Mouse (Mus musculus): ENCODE measurements around the gene Runx1.

Gene Runx1

GRCm38 (mm10) chr16:92825908-92826650 is at the start of gene Runx1:
Gene Runx1 (minus strand): TSS chr16:92826149.
- peak; percentile 80 for DNase-seq (ENCODE audit: low spot score)

GRCm38 (mm10) chr16:92874015-92874414 is 48.1 kb upstream of the Runx1 start:
- DNase-seq (ENCODE audit: low spot score): no peak

- DNase-seq (ENCODE audit: low spot score): no peak
Measured at GRCm38 (mm10) chr16:92871728-92872127, 45.8 kb upstream of the Runx1 start.

GRCm38 (mm10) chr16:92868550-92868949 is 42.6 kb upstream of the Runx1 start:
- DNase-seq (ENCODE audit: low spot score): no peak

GRCm38 (mm10) chr16:92867261-92867935 is 41.4 kb upstream of the Runx1 start:
- no peak for DNase-seq (ENCODE audit: low spot score)

GRCm38 (mm10) chr16:92865314-92865713 is 39.4 kb upstream of the Runx1 start:
- no peak for DNase-seq (ENCODE audit: low spot score)

GRCm38 (mm10) chr16:92864191-92864590 is 38.2 kb upstream of the Runx1 start:
- DNase-seq (ENCODE audit: low spot score): no peak

GRCm38 (mm10) chr16:92863179-92863578 is 37.2 kb upstream of the Runx1 start:
- no peak for DNase-seq (ENCODE audit: low spot score)

- no peak for DNase-seq (ENCODE audit: low spot score)
Measured at GRCm38 (mm10) chr16:92862430-92862829, 36.5 kb upstream of the Runx1 start.

GRCm38 (mm10) chr16:92861571-92861970 is 35.6 kb upstream of the Runx1 start:
- DNase-seq (ENCODE audit: low spot score): no peak

GRCm38 (mm10) chr16:92860649-92861048 is 34.7 kb upstream of the Runx1 start:
- DNase-seq (ENCODE audit: low spot score): no peak

- no peak for DNase-seq (ENCODE audit: low spot score)
Measured at GRCm38 (mm10) chr16:92856779-92857178, 30.8 kb upstream of the Runx1 start.

GRCm38 (mm10) chr16:92852276-92852675 is 26.3 kb upstream of the Runx1 start:
- no peak for DNase-seq (ENCODE audit: low spot score)

GRCm38 (mm10) chr16:92850416-92850815 is 24.5 kb upstream of the Runx1 start:
- no peak for DNase-seq (ENCODE audit: low spot score)

- no peak for DNase-seq (ENCODE audit: low spot score)
Measured at GRCm38 (mm10) chr16:92847762-92848300, 21.9 kb upstream of the Runx1 start.

- no peak for DNase-seq (ENCODE audit: low spot score)
Measured at GRCm38 (mm10) chr16:92845244-92846225, 19.6 kb upstream of the Runx1 start.

GRCm38 (mm10) chr16:92838709-92839108 is 12.8 kb upstream of the Runx1 start:
- no peak for DNase-seq (ENCODE audit: low spot score)

GRCm38 (mm10) chr16:92831341-92831740 is 5.4 kb upstream of the Runx1 start:
- no peak for DNase-seq (ENCODE audit: low spot score)

- no peak for DNase-seq (ENCODE audit: low spot score)
Measured at GRCm38 (mm10) chr16:92830479-92830878, 4.5 kb upstream of the Runx1 start.

GRCm38 (mm10) chr16:92828308-92828862 is 2.4 kb upstream of the Runx1 start:
- DNase-seq (ENCODE audit: low spot score): no peak

GRCm38 (mm10) chr16:92827663-92828307 is 1.8 kb upstream of the Runx1 start:
- no peak for DNase-seq (ENCODE audit: low spot score)
